Mouse (Mus musculus) bone marrow, adult 2 months (tissue): ENCODE results near the gene Slc22a3. TPM values are rescaled to one million over a fixed set of nuclear protein-coding genes. Genes with fewer than 3 reads are reported as not detected.

Experiments used
- H3K27ac ChIP-seq: fragments of 200-500 bp; 2 replicates; pipeline ENCODE4 v1.5.1; 2012; ENCODE audit warnings: low read depth, mild to moderate bottlenecking, control low read depth, inconsistent platforms, low read length; ENCODE audit not compliant: control insufficient read depth, poor library complexity, insufficient read depth
- H3K4me1 ChIP-seq: fragments of 200-500 bp; 2 replicates; pipeline ENCODE4 v1.6.1; 2011; ENCODE audit warnings: low read length; ENCODE audit not compliant: control insufficient read depth, insufficient read depth
- H3K4me3 ChIP-seq: fragments of 200-500 bp; replicated peaks from 2 replicates; pipeline ENCODE3; 2011; ENCODE audit warnings: mild to moderate bottlenecking, low read depth, low read length, control low read depth; ENCODE audit not compliant: control insufficient read depth
- CTCF ChIP-seq: fragments of 200-500 bp; IDR thresholded peaks from 2 replicates; pipeline ENCODE4 v1.5.1; 2011; ENCODE audit warnings: low read length, control low read depth; ENCODE audit not compliant: control insufficient read depth, insufficient read depth
- POLR2A ChIP-seq: fragments of 200-500 bp; IDR thresholded peaks from 2 replicates; pipeline ENCODE4 v1.6.1; 2011; ENCODE audit warnings: low read depth, mild to moderate bottlenecking, control low read depth, low read length, borderline replicate concordance; ENCODE audit not compliant: control insufficient read depth
- WGBS: fragments of 180-500 bp; shearing (Covaris S2); methylation state at CpG from one replicate; pipeline ENCODE4 v1.1.7; 2018; 5-methylcytosine and 5-hydroxymethylcytosine counted together
- polyA plus RNA-seq: library from polyadenylated mRNA; stranded (reverse); fragments of >200 nt; gene quantifications from 2 replicates; pipeline ENCODE4 v1.2.4, GENCODE M21; 2011; ENCODE audit warnings: low replicate concordance; ENCODE audit not compliant: missing spikeins, insufficient read depth, insufficient read length

The Slc22a3 gene
- polyA plus RNA-seq, 1 experiment = 2.3 TPM

GRCm38 (mm10) chr17:12422143-12422542 lies 85.4 kb downstream of the Slc22a3 start:
- Histone ChIP-seq H3K4me3 (no peak overlapping the region), H3K4me1 (no peaks in the 10 kb centered on the region), H3K27ac (no peak overlapping the region)
- TF ChIP-seq CTCF = no peak
- no peak for TF ChIP-seq POLR2A
- WGBS = 97% methylated on average over 1 of the region's 1 CpGs

- Histone ChIP-seq H3K4me1 (no peaks in the 10 kb centered on the region), H3K4me3 (no peak overlapping the region), H3K27ac (no peak overlapping the region)
- WGBS = 71% methylated on average over 16 of the region's 16 CpGs
- TF ChIP-seq CTCF (peak; percentile 49), POLR2A (no peak)
These were observed 86.5 kb downstream of the Slc22a3 start for GRCm38 (mm10) chr17:12420886-12421574.

GRCm38 (mm10) chr17:12419491-12420079 lies 87.9 kb downstream of the Slc22a3 start:
- H3K4me1 ChIP-seq = no peaks in the 10 kb centered on the region

GRCm38 (mm10) chr17:12416250-12416895 lies 91.1 kb downstream of the Slc22a3 start:
- Histone ChIP-seq H3K4me1 (no peaks in the 10 kb centered on the region), H3K4me3 (no peak overlapping the region), H3K27ac (no peak overlapping the region)
- TF ChIP-seq POLR2A = no peak
- peak; percentile 73 for TF ChIP-seq CTCF
- 37% methylated on average over 6 of the region's 6 CpGs for WGBS

More at GRCm38 (mm10) chr17:12419491-12420079, 87.9 kb downstream of the Slc22a3 start:
- TF ChIP-seq POLR2A (no peak), CTCF (no peak)
- 78% methylated on average over 19 of the region's 19 CpGs for WGBS
- Histone ChIP-seq H3K27ac (no peak overlapping the region), H3K4me3 (no peak overlapping the region)

- H3K27ac ChIP-seq = no peak overlapping the region
- TF ChIP-seq CTCF (no peak), POLR2A (no peak)
- no peaks in the 10 kb centered on the region for H3K4me1 ChIP-seq
- 68% methylated on average over 5 of the region's 5 CpGs for WGBS
- no peak overlapping the region for H3K4me3 ChIP-seq
These were observed 91.8 kb downstream of the Slc22a3 start for GRCm38 (mm10) chr17:12415741-12416140.

GRCm38 (mm10) chr17:12415031-12415735 lies 92.3 kb downstream of the Slc22a3 start:
- Histone ChIP-seq H3K4me1 (no peaks in the 10 kb centered on the region), H3K4me3 (no peak overlapping the region), H3K27ac (no peak overlapping the region)
- 58% methylated on average over 15 of the region's 15 CpGs for WGBS
- TF ChIP-seq CTCF = no peak
- TF ChIP-seq POLR2A = no peak

- WGBS = 80% methylated on average over 3 of the region's 3 CpGs
- Histone ChIP-seq H3K4me1 (no peaks in the 10 kb centered on the region), H3K4me3 (no peak overlapping the region), H3K27ac (no peak overlapping the region)
- TF ChIP-seq CTCF = no peak
- no peak for TF ChIP-seq POLR2A
These were observed 94.6 kb downstream of the Slc22a3 start for GRCm38 (mm10) chr17:12412891-12413237.
